Mouse (Mus musculus) limb, embryonic 10.5 days (tissue): Measurements from ENCODE around the gene Hoxb13. TPM values are rescaled to one million over a fixed set of nuclear protein-coding genes. Genes with fewer than 3 reads are reported as not detected.

Experiments
- DNase-seq: peaks from one replicate; pipeline ENCODE4 v3.0.0-alpha.2; 2017; ENCODE audit warnings: low spot score
- H3K27ac ChIP-seq: fragments of 300-500 bp; sonication (generic); 2 replicates; pipeline ENCODE4 v1.5.1; 2016; ENCODE audit warnings: mild to moderate bottlenecking
- H3K27me3 ChIP-seq: fragments of 300-500 bp; sonication (generic); 2 replicates; pipeline ENCODE4 v1.6.1; 2016; ENCODE audit warnings: low read depth, mild to moderate bottlenecking; ENCODE audit not compliant: poor library complexity, severe bottlenecking
- H3K36me3 ChIP-seq: fragments of 300-500 bp; sonication (generic); 2 replicates; pipeline ENCODE4 v1.6.1; 2016; ENCODE audit warnings: mild to moderate bottlenecking, moderate library complexity
- H3K4me1 ChIP-seq: fragments of 300-500 bp; sonication (generic); 2 replicates; pipeline ENCODE4 v1.6.1; 2016
- H3K4me3 ChIP-seq: fragments of 300-500 bp; sonication (generic); 2 replicates; pipeline ENCODE4 v1.5.1; 2016; ENCODE audit warnings: mild to moderate bottlenecking, moderate library complexity
- H3K9me3 ChIP-seq: fragments of 300-500 bp; sonication (generic); replicated peaks from 2 replicates; pipeline ENCODE4 v1.6.1; 2016; ENCODE audit warnings: mild to moderate bottlenecking
- WGBS: fragments of 180-500 bp; shearing (Covaris S2); methylation state at CpG from one replicate; pipeline ENCODE4 v1.1.7; 2016; 5-methylcytosine and 5-hydroxymethylcytosine counted together
- polyA plus RNA-seq: library from polyadenylated mRNA; unstranded; fragments of >200 nt; fragmentation: Nextera tagmentation; extraction: Ambion mirVana; gene quantifications from 2 replicates; pipeline ENCODE4 v1.2.1, GENCODE M21; 2016

Gene Hoxb13
- polyA plus RNA-seq, 1 experiment from 2014 or later: not detected

- H3K36me3 ChIP-seq: no peaks in the 10 kb centered on the region
- 3% methylated on average over 12 of the region's 12 CpGs for WGBS
- DNase-seq: peak; percentile 82
These were observed 40.8 kb downstream of the Hoxb13 start for GRCm38 (mm10) chr11:96234906-96235305.

GRCm38 (mm10) chr11:96240211-96240610 is 46.1 kb downstream of the Hoxb13 start:
- 3% methylated on average over 7 of the region's 7 CpGs for WGBS
- Histone ChIP-seq H3K4me1 (0 out of 2 replicates have a peak, but pooled peaks cover 2% of the 10 kb centered on the region), H3K4me3 (no peak overlapping the region), H3K9me3 (no peaks in the 10 kb centered on the region), H3K27me3 (peaks cover 37% of the 10 kb centered on the region), H3K36me3 (no peaks in the 10 kb centered on the region), H3K27ac (peak overlapping the region; percentile 48; the same call in 1 of the 2 replicates)
- peak; percentile 68 for DNase-seq

More at GRCm38 (mm10) chr11:96234906-96235305, 40.8 kb downstream of the Hoxb13 start:
- Histone ChIP-seq H3K4me1 (no peaks in the 10 kb centered on the region), H3K27ac (no peak overlapping the region), H3K9me3 (no peaks in the 10 kb centered on the region), H3K27me3 (peaks cover 49% of the 10 kb centered on the region), H3K4me3 (no peak overlapping the region)

Other genes with a start within 250 kb of the Hoxb13 start
- 165 and 181 TPM in 2 replicates for gene Igf2bp1, start 188.4 kb upstream of the Hoxb13 start, polyA plus RNA-seq
- gene Gip, start 169.8 kb upstream of the Hoxb13 start, polyA plus RNA-seq: not detected in 2 replicates
- gene Snf8, start 159.4 kb upstream of the Hoxb13 start, polyA plus RNA-seq: 108 TPM in 2 replicates
- gene Ube2z, start 128.9 kb upstream of the Hoxb13 start, polyA plus RNA-seq: 37.5 and 38.3 TPM in 2 replicates
- gene Atp5g1, start 118.6 kb upstream of the Hoxb13 start, polyA plus RNA-seq: 569 and 674 TPM in 2 replicates
- not detected in 2 replicates for gene Calcoco2, start 82.4 kb upstream of the Hoxb13 start, polyA plus RNA-seq
- not detected in 2 replicates for gene Ttll6, start 60.5 kb upstream of the Hoxb13 start, polyA plus RNA-seq
- 3.4 and 3.8 TPM in 2 replicates for gene Hoxb9, start 77.1 kb downstream of the Hoxb13 start, polyA plus RNA-seq
- gene Hoxb8, start 87.6 kb downstream of the Hoxb13 start, polyA plus RNA-seq: 0.95 and 1.2 TPM in 2 replicates
- 7.1 and 10.2 TPM in 2 replicates for gene Hoxb7, start 92.3 kb downstream of the Hoxb13 start, polyA plus RNA-seq
- 6.1 and 7.9 TPM in 2 replicates for gene Hoxb6, start 98.2 kb downstream of the Hoxb13 start, polyA plus RNA-seq
- 5.5 and 5.9 TPM in 2 replicates for gene Hoxb5, start 109.0 kb downstream of the Hoxb13 start, polyA plus RNA-seq
- gene Hoxb4, start 124.0 kb downstream of the Hoxb13 start, polyA plus RNA-seq: 0.89 and 1.2 TPM in 2 replicates
- 0.76 and 1.0 TPM in 2 replicates for gene Hoxb3, start 129.0 kb downstream of the Hoxb13 start, polyA plus RNA-seq
- gene Hoxb2, start 156.2 kb downstream of the Hoxb13 start, polyA plus RNA-seq: 11.3 and 13.5 TPM in 2 replicates
- gene Hoxb1, start 171.4 kb downstream of the Hoxb13 start, polyA plus RNA-seq: 0.78 and 0.83 TPM in 2 replicates